Mouse (Mus musculus) heart, postnatal 0 days (tissue): Measurements from ENCODE around the gene Pigu. TPM values are rescaled to one million over a fixed set of nuclear protein-coding genes. Genes with fewer than 3 reads are reported as not detected.

Experiments
- ATAC-seq: fragments of 200-750 bp; cut with Nextera tagmentation; 2 replicates; pipeline ENCODE4 v1.8.0; 2017; ENCODE audit warnings: low read depth, moderate number of reproducible peaks, moderate library complexity; ENCODE audit not compliant: insufficient read depth
- DNase-seq: peaks from one replicate; pipeline ENCODE4 v3.0.0-alpha.2; 2016; ENCODE audit warnings: low spot score
- H3K27ac ChIP-seq: fragments of 300-500 bp; sonication (generic); 2 replicates; pipeline ENCODE4 v1.5.1; 2014; ENCODE audit warnings: low read depth, mild to moderate bottlenecking
- H3K27me3 ChIP-seq: fragments of 300-500 bp; sonication (generic); 2 replicates; pipeline ENCODE4 v1.6.1; 2014; ENCODE audit warnings: low read length, mixed read lengths; ENCODE audit not compliant: control insufficient read depth, insufficient read depth
- H3K36me3 ChIP-seq: fragments of 300-500 bp; sonication (generic); replicated peaks from 2 replicates; pipeline ENCODE4 v1.6.1; 2014; ENCODE audit warnings: low read length, mixed read lengths; ENCODE audit not compliant: control insufficient read depth, insufficient read depth
- H3K4me1 ChIP-seq: fragments of 300-500 bp; sonication (generic); 2 replicates; pipeline ENCODE4 v1.6.1; 2014; ENCODE audit warnings: antibody characterized with exemption; ENCODE audit not compliant: control insufficient read depth, insufficient read depth
- H3K4me2 ChIP-seq: fragments of 300-500 bp; sonication (generic); 2 replicates; pipeline ENCODE4 v1.6.1; 2014; ENCODE audit warnings: low read depth, mild to moderate bottlenecking, low read length, moderate library complexity
- H3K4me3 ChIP-seq: fragments of 300-500 bp; sonication (generic); 2 replicates; pipeline ENCODE4 v1.5.1; 2014; ENCODE audit warnings: low read depth, low read length
- H3K9ac ChIP-seq: fragments of 300-500 bp; sonication (generic); replicated peaks from 2 replicates; pipeline ENCODE4 v1.6.1; 2014; ENCODE audit warnings: low read depth, low read length, mixed read lengths
- H3K9me3 ChIP-seq: fragments of 300-500 bp; sonication (generic); replicated peaks from 2 replicates; pipeline ENCODE4 v1.6.1; 2016; ENCODE audit warnings: low read length; ENCODE audit not compliant: control insufficient read depth
- CTCF ChIP-seq: IDR thresholded peaks from 2 replicates; pipeline ENCODE4 v1.5.1; 2016; ENCODE audit warnings: antibody characterized with exemption, control low read depth, low read depth
- EP300 ChIP-seq: IDR thresholded peaks from 2 replicates; pipeline ENCODE4 v1.6.1; 2016; ENCODE audit warnings: antibody characterized with exemption, low read depth
- WGBS: fragments of 180-500 bp; shearing (Covaris S2); extraction: QIAGEN DNeasy Blood & Tissue Kit; methylation state at CpG from one replicate; pipeline ENCODE4 v1.1.7; 2014; 5-methylcytosine and 5-hydroxymethylcytosine counted together
- polyA plus RNA-seq: library from polyadenylated mRNA; unstranded; fragments of >200 nt; fragmentation: Nextera tagmentation; extraction: Ambion mirVana; gene quantifications from 2 replicates; pipeline ENCODE4 v1.2.1, GENCODE M21; 2015
- total RNA-seq: library from RNA; depleted of rRNA; stranded (reverse); fragments of >200 nt; gene quantifications from 2 replicates; pipeline ENCODE4 v1.2.3, GENCODE M21; 2014; ENCODE audit warnings: low replicate concordance

The Pigu gene
- total and polyA plus RNA-seq, 2 experiments from 2014 or later = 43.3 to 43.7 TPM

DNA sequence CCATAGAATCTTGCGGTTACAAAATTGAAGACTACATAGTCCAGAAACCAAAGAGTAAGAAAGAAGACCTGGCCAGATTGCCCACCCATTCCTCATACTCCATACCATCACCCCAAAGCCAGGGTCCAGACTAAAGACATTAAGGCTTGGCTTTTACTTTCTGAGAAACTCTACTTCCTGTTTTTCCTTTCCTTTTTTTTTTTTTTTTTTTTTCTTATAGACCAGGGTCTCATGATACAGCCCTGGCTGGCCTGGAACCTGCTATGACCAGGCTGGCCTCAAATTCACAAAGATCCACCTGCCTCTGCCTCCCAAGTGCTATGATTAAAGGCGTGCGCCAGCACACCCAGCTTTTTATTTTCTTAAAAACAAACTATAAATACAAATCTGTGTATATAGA lies 21.0 kb downstream of the Pigu start:
- peaks cover 21% of the 10 kb centered on the region for H3K36me3 ChIP-seq
- ATAC-seq (no peak), DNase-seq (no peak)
- 98% methylated on average over 3 of the region's 3 CpGs for WGBS
- H3K27me3 ChIP-seq = no peaks in the 10 kb centered on the region
- H3K27ac ChIP-seq = no peak overlapping the region
- no peak overlapping the region for H3K4me3 ChIP-seq
- H3K4me1 ChIP-seq = 0 out of 2 replicates have a peak, but pooled peaks cover 3% of the 10 kb centered on the region
- TF ChIP-seq EP300 (no peak), CTCF (no peak)
- H3K4me2 ChIP-seq = no peak overlapping the region
- H3K9ac ChIP-seq = no peak overlapping the region
- H3K9me3 ChIP-seq = no peaks in the 10 kb centered on the region

DNA sequence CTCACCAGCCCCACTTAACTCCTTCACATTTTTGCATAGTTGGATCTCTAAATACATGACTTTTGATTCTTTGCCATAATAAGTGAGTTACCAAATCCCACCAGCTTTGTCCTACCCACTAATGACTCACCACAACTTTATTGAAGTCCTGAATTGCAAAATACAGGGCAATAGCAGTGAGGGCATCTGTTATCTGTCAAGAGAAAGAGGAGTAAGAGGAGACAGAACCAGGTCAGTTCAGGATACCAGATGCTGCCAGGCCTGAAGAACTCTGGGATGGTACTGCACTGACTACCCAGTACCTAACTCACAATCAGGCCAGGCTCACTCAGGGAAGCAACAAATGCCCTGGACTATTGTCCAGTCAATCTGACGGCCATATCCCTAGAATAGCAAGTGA lies 22.0 kb downstream of the Pigu start:
- no peak for DNase-seq
- no peak for TF ChIP-seq EP300
- TF ChIP-seq CTCF = no peak
- H3K4me3 ChIP-seq = no peak overlapping the region
- ATAC-seq = no peak
- no peaks in the 10 kb centered on the region for H3K27me3 ChIP-seq
- H3K36me3 ChIP-seq = peaks cover 29% of the 10 kb centered on the region
- no peak overlapping the region for H3K27ac ChIP-seq
- 0 out of 2 replicates have a peak, but pooled peaks cover 3% of the 10 kb centered on the region for H3K4me1 ChIP-seq
- no peak overlapping the region for H3K9ac ChIP-seq
- H3K9me3 ChIP-seq = no peaks in the 10 kb centered on the region
- WGBS = 80% methylated on average over 1 of the region's 1 CpGs
- H3K4me2 ChIP-seq = no peak overlapping the region

DNA sequence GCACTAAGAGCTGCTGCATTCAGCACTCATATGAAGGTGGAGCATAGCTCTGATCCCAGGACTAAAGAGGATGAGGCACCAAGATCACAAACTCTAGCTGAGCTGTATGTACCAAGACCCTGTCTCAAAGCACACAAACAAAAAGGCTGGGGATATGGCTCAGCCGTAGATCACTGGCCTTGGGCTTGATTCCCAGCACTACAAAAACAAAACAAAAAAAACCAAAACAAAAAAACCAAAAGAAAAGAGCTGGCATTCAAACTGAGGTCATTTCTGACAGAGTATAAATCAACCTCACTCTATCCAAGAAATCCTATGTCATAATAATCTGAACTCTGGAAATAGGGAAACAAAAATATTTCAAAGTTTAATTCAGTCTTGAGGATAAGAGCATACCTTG lies 23.8 kb downstream of the Pigu start:
- no peaks in the 10 kb centered on the region for H3K27me3 ChIP-seq
- peaks cover 41% of the 10 kb centered on the region for H3K36me3 ChIP-seq
- WGBS = 81% methylated on average over 1 of the region's 1 CpGs
- H3K9me3 ChIP-seq = no peaks in the 10 kb centered on the region
- DNase-seq (no peak), ATAC-seq (no peak)
- TF ChIP-seq CTCF (no peak), EP300 (no peak)
- H3K4me2 ChIP-seq = no peak overlapping the region
- H3K9ac ChIP-seq = no peak overlapping the region
- no peak overlapping the region for H3K27ac ChIP-seq
- H3K4me3 ChIP-seq = no peak overlapping the region
- H3K4me1 ChIP-seq = no peaks in the 10 kb centered on the region

DNA sequence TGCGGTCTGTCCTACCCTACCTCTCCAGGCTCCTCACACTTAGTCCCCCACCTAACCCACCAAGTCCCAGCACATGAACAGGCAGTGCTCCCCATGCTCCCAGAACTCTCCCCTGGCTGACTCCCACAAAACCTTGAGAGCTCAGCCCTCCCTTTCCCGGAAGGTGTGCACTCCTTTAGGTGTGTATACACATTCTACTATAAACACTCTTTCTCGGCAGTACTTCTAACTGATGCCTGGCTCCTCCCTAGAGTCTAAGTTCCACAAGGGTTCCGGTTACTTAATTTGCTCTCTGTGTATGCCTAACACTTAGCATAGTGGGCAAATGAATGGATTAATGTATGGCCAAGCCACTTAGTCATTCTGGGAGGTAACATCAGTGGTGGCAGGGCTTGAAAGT lies 25.9 kb downstream of the Pigu start:
- DNase-seq (no peak), ATAC-seq (no peak)
- Histone ChIP-seq H3K27ac (no peak overlapping the region), H3K4me3 (no peak overlapping the region), H3K4me2 (no peak overlapping the region), H3K9me3 (no peaks in the 10 kb centered on the region), H3K4me1 (no peaks in the 10 kb centered on the region), H3K36me3 (peaks cover 56% of the 10 kb centered on the region), H3K27me3 (no peaks in the 10 kb centered on the region), H3K9ac (no peak overlapping the region)
- TF ChIP-seq EP300 = no peak
- TF ChIP-seq CTCF = no peak
- WGBS = 93% methylated on average over 4 of the region's 4 CpGs

DNA sequence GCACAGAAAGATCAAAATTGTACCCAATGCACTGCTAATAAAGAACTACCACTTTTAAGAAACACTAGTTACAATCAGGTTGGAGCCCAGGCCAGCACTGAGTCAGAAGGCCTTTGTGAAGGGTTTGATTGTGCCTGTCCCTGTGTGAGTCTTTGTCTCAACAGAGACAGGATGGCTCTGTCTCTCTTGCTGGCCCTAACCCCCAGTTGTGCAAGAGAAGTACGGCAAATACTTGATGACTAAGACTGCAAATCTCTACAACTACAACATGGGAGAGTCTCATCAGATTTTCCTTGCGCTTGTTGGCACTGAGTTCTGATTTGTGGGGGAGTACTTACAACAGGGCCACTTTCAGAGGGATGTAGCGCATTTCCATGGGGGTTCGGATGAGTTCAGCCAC lies 26.4 kb downstream of the Pigu start:
- Histone ChIP-seq H3K36me3 (peaks cover 60% of the 10 kb centered on the region), H3K27me3 (no peaks in the 10 kb centered on the region)

DNA sequence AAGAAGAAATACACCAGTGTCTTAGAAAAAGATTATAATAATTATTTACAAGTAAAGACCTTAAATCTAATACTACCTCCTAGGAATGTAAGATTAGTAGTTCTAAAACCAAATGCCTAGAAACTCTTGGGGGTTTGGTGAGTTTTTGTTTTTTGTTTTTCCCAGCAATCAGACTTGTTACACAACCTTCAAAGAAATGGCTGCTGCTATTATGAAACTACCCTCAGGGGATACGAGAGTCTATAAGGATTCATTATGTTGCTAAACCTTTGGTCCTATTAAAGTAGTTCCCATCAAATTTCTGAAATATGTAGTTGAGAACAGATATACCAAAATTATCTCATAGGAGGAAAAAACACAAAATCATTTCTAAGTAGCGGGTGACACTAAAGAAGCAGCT lies 27.5 kb downstream of the Pigu start:
- H3K36me3 ChIP-seq = peaks cover 51% of the 10 kb centered on the region
- WGBS = 91% methylated on average over 2 of the region's 2 CpGs
- ATAC-seq = no peak

More for the DNA sequence above, 26.4 kb downstream of the Pigu start:
- ATAC-seq (no peak), DNase-seq (no peak)
- no peaks in the 10 kb centered on the region for H3K4me1 ChIP-seq
- 90% methylated on average over 4 of the region's 4 CpGs for WGBS
- H3K4me2 ChIP-seq = no peak overlapping the region
- H3K9me3 ChIP-seq = no peaks in the 10 kb centered on the region
- TF ChIP-seq CTCF (no peak), EP300 (no peak)
- H3K9ac ChIP-seq = no peak overlapping the region
- no peak overlapping the region for H3K4me3 ChIP-seq
- H3K27ac ChIP-seq = no peak overlapping the region

More for the DNA sequence above, 27.5 kb downstream of the Pigu start:
- no peak for TF ChIP-seq EP300
- TF ChIP-seq CTCF = no peak
- H3K4me1 ChIP-seq = no peaks in the 10 kb centered on the region
- H3K9me3 ChIP-seq = no peaks in the 10 kb centered on the region
- no peaks in the 10 kb centered on the region for H3K27me3 ChIP-seq
- no peak overlapping the region for H3K4me2 ChIP-seq
- no peak for DNase-seq
- H3K27ac ChIP-seq = no peak overlapping the region
- no peak overlapping the region for H3K4me3 ChIP-seq
- no peak overlapping the region for H3K9ac ChIP-seq
